Mouse (Mus musculus): ENCODE measurements at regions not wholly inside any gene's neighbourhood (a gene's known extent, or its start where the extent isn't known, plus 50 kb on each side); places are given as distances from the start of the nearest gene placed in this dataset.

GRCm38 (mm10) chr14:13212658-13213057 lies 71.9 kb upstream of the Synpr start:
- TF ChIP-seq CTCF (IDR thresholded peaks at IDR 0.05; ENCODE audit: low read depth) (no peak), EP300 (IDR thresholded peaks at IDR 0.05; ENCODE audit: low read depth) (no peak)
